Mouse (Mus musculus): Measurements from ENCODE around the gene Fcho1. TPM values are rescaled to one million over a fixed set of nuclear protein-coding genes. Genes with fewer than 3 reads are reported as not detected.
"Not testable (repeated sequence)": the region's sequence is repeated elsewhere in the genome, so short reads cannot be mapped to it uniquely, and the experiment has no call there.

Gene Fcho1
- polyA plus RNA-seq, 1 experiment from 2014 or later: 127 TPM

DNA sequence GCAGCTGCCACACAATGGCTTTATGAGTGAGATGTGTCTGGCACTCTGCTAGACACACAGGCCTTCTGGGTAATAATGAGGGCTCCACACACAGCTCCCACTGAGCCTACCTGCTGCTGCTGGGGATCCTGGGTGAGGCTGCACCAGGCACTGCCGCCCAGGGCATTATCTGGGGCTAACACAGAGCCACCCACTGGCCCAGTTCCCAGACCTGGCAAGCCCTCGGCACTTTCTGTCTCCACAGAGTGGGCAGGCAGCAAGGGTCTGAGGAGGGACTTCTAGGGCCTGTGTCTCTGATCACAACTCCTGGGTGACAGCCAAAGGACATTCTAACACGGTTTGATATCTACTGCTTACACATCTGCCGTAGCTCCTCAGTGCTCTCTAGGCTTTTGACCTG, 6.3 kb downstream of the Fcho1 start:
- DNase-seq (ENCODE audit: low spot score): no peak

DNA sequence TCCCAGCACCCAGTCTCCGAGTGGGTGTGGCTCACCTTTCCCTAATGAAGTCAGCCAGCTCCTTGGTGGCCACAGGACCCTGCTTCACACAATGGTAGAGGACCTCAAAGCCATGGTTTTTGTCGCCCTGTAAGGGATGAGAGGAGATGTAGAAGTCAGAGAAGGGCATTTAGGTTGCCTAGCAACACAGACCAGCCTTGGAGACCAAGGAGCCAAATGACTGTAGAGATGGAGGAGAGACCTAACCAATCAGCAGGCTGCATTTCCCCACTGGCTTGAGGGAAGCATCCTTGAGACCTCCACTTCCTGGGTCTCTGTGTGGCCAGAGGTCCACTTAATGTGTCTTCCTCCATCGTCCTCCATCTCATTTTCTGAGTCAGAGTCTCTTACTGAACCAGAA, 7.3 kb downstream of the Fcho1 start:
- DNase-seq (ENCODE audit: low spot score): no peak

DNA sequence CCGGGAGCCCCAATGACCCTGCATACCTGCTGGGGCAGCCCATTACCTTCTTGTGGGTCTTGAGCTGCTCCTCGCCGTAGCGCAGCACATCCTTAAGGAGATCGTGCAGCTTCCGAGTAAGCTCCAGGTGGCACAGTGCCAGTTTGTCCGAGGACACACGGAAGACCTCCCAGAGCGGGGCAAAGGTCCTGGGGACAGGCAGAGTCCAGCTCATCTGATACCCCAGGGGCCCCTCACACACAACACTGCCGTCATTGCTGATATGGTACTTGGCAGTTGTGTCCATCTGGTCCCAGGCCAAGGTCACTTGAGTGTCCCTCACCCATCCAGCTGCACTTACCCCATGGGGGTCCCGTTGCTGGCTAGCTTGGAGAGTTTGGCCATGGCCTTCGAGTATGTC, 8.4 kb downstream of the Fcho1 start:
- DNase-seq (ENCODE audit: low spot score): no peak

DNA sequence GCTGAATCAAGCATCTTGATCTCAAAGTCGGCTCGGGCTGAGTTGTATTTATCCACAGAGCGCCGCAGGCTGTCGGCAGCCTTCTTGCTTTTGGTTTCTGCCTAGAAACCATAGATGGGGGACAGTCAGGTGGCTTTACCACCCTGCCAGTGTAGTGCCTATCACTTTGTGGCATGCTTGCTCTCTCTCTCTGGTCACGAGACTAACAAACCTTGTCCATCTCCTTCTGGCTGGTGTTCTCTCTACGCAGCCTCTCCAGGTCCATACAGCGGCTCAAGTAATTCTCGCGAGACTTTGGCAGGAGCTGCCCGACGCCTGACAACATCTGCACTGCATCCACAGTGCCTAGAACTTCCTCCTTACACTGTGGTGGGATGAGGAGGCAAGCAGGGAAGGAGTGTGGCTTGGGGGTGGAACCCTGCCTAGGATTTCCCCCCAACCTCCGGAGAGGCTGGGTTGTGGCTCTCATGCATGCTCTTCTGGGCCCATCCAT, 8.9 kb downstream of the Fcho1 start:
- DNase-seq (ENCODE audit: low spot score): no peak

DNA sequence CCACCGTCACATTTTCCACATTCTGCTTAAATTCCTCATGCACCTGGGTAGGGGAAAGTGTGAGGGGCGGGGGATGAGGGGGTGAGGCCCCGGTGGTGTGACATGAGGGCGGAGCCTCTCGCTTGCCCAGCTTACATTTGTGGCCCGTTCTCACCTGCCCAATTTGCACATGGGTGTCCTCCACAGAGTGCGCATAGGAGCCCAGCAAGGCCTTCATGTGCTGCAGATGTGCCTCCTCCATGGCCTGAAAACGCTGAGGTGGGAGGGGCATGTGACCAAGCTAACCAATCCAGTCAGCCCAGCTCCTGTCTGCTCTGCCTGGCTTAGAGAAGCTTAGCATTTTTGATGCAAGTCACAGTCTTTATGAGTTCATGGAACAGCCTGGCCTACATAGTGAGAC, 10.0 kb downstream of the Fcho1 start:
- DNase-seq (ENCODE audit: low spot score): no peak

DNA sequence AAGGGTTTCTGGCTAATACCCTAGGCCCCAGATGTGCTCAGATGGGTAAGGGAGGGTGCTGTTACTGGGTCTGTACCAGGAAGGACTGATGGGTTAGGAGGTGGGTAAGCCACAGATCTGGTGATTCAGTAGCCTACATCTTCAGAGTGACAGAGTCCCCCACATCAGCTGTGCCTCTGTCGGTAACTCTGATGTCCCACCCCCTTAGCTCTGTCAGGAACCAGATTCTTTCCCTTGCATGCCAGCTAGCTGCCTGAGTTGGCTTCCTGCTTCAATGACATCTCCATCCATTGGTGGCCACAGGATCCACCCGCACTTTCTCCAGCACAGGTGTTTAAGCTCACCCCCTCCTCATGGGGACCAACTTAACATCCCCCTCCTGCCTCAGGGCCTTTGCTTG, 13.9 kb downstream of the Fcho1 start:
- DNase-seq (ENCODE audit: low spot score): no peak

DNA sequence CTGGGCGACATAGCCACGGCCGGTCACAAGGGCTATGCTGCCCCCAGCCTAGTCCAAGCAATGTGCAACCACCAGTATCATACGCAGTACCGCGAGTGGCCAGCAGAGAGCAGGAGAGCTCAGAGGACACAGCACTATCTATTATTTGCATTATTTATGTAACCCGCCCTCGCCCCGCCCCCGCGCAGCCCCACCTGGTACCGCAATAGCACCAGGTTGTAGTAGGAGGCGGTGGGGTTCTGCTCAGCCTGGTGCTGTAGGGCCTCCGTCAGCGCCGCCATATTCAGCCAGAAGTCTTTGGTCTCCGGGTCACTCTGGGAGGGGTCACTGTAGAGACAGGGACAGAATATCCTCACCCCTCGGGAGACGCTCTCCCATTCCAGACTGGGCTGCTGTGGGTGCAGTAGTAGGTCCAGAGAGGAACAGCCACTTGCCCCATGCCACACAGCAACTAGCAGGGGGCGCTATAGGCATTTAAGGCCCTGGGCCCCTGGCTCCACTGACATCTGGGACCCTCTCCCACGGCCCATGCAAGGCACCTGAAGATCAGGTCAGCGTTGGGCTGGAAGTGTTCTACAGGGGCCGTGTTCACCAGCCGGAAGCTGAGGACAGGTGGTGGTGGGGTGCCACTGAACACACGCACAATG, 15.6 kb downstream of the Fcho1 start:
- peak; percentile 52 for DNase-seq (ENCODE audit: low spot score)

DNA sequence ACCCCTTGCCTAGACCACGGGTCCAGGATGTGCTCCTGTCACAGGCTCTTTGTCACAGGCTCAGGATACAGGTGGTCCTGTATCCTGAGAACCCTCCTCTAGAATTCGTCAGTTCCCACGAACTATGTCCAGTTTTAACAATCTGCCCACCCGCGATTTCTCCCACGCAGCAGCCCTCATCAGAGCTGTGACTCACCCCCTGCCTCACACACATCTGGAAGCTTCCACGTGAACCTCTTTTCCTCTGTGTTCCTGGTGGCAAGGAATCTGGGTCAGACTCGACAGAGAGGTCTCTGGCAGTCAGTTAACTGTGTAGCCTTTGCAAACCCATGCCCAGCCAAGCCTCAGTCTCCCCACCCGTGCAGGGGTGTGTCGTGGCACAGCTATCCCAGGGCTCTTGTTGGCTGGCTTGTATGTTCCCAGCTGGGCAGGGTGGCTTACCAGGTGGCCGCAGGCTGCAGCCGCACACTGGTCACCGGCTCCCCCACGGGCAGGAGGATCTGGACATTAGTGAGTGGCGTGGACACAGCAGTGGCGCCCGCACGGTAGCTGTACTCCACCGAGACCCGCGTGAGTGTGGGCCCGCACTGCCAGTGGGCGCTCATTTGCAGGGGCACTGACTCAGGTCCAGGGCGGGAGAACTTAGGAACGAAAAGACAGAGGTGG, 16.2 kb downstream of the Fcho1 start:
- DNase-seq (ENCODE audit: low spot score): no peak

DNA sequence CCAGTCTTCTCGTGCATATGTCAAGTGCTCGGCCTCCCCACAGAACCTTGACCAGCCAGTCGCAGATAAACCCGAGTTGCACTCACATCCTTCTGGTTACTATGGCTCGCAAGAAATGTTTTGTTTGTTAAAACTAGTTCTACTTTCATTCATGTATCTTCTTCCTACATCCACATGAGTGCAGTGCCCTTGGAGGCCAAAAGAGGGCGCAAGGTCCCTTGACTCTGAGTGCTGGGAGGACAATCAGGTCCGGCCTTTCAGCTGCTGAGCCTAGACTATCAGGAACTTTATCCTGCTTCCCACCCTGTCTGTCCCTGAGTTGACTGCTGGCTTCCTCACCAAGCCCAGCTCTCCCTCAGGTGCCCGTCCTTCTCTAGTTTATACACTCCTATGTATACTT, 17.6 kb downstream of the Fcho1 start:
- peak; percentile 73 for DNase-seq (ENCODE audit: low spot score)

DNA sequence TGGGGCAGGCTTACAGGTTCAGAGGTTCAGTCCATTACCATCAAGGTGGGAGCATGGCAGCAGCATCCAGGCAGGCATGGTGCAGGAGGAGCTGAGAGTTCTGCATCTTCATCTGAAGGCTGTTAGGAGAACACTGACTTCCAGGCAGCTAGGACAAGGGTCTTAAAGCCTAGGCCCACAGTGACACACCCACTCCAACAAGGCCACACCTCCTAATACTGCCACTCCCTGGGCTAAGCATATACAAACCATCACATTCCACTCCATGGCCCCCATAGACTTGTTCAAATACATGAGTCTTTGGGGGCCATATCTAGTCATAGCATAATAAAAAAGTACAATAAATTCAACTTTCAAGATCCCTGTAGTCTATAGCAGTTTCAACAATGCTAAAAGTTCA, 22.1 kb downstream of the Fcho1 start:
- DNase-seq (ENCODE audit: low spot score): not testable (repeated sequence)

DNA sequence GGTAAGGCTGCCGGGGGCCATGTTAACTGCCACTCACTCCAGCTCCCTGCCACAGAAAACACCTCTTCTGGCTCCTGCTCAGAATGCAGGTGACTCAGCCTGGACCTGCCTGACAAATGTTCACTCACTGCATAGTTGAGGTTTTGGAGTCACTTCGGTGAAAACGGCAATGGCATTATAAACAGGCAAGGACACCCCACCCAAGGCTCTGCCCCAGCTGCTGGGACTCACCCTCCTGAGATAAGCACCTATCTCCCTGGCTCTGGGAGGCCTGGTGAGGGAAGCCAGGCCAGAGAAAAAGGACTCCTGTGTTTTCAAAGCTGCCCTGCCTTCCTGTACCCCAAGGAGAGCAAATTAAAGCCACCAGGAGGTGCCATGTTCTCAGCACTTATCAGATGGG, 22.6 kb downstream of the Fcho1 start:
- DNase-seq (ENCODE audit: low spot score): no peak

DNA sequence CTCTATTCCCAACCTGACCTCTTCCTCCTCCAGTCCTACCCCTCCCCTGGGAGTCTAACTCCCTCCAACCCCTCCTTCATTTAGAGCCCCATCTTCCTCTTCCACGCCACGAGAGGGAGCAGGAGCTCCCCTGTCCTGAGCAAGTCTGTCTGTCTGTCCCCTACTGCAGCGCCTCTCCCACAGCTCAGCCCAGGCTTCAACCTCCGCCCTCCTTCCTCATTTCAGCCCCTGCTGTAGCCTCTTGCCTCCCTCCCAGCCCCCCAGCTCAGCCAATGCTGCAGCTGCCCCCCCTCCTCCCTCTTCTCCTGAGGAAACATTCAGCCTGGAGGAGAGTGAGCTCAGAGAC, 23.5 kb downstream of the Fcho1 start:
- no peak for DNase-seq (ENCODE audit: low spot score)

DNA sequence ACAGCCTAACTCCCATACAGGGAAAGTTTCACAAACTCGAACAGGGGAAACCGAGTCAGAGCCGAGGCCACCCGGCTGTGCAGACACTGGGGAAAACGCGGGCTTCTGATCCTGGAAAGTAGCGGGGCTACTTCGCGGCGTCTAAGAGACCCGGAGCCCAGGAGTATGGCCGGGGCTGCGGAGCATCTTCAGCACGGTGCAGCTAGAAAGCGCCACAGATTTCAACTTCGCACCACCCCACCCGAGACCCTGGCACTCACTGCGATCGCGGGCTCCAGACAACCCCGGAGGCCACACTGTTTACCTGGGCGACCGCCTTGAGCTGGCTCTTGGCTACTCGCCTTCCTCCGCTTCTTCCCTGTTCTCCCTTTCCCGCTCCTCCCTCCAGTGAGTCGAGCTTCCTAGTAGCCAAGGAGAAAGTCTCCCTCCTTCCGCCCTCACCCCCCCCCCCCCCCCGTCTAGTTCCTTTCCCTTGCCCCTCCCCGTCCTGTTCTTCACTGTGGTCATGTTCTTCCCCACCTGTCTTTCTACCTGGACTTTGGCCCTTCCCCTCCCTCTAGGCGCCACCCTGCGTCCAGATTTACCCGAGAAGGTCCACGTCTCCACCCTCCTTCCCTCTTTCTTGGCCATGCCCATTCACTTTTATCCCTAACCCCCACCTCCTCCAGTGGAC, 24.0 kb downstream of the Fcho1 start, which contains the start of gene B3gnt3:
Gene B3gnt3, minus strand, starts transcription at position 376 of the 673 bp plus-strand sequence.
- DNase-seq (ENCODE audit: low spot score): no peak

DNA sequence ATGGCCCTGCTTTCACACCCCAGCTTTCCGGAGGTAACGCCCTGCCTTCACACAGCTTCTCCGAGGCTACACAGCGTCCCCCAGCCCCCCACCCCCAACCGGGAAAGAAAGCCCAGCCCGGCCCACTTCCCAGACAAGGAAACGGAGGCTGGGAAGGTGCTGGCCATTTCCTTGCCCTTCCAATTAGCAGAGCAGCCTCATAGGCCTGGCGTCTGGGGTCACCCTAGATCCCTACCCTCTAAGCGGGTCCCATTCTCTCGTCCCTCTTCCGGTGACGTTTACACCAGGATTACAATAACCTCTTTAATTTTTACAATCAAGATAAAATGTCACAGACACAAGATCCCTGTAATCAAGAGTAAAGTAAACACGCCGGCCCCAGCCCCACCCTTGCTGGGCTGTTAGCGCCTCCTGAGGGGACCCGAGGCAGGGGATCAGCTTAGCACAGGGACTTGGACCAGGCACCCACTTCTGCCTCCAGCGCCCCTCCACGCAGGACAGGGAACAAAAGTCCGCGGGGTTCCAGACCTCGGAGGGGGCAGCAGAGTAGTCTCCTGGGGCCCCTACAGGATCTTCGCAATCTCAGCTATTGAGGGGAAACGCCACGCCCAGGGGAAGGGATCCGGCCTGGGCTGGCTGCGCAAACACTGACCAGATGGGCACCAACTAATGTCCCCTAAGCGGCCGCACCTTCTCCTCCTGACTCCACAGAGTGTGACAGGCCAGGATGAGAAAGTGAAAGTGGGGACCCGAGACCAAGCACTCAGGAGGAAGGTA, 24.8 kb downstream of the Fcho1 start:
- no peak for DNase-seq (ENCODE audit: low spot score)

DNA sequence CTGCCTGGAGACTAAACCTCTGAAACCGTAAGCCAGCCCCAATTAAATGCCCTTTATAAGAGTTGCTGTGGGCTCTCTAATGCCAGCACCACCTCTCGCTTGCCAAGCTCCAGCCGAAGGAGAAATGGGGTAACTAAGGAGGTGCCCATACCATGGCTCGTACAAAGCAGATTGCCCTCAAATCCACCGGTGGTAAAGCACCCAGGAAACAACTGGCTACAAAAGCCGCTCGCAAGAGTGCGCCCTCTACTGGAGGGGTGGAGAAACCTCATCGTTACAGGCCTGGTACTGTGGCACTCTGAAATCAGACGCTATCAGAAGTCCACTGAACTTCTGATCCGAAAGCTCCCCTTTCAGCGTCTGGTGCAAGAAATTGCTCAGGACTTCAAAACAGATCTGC, 30.1 kb downstream of the Fcho1 start:
- DNase-seq (ENCODE audit: low spot score): not testable (repeated sequence)

DNA sequence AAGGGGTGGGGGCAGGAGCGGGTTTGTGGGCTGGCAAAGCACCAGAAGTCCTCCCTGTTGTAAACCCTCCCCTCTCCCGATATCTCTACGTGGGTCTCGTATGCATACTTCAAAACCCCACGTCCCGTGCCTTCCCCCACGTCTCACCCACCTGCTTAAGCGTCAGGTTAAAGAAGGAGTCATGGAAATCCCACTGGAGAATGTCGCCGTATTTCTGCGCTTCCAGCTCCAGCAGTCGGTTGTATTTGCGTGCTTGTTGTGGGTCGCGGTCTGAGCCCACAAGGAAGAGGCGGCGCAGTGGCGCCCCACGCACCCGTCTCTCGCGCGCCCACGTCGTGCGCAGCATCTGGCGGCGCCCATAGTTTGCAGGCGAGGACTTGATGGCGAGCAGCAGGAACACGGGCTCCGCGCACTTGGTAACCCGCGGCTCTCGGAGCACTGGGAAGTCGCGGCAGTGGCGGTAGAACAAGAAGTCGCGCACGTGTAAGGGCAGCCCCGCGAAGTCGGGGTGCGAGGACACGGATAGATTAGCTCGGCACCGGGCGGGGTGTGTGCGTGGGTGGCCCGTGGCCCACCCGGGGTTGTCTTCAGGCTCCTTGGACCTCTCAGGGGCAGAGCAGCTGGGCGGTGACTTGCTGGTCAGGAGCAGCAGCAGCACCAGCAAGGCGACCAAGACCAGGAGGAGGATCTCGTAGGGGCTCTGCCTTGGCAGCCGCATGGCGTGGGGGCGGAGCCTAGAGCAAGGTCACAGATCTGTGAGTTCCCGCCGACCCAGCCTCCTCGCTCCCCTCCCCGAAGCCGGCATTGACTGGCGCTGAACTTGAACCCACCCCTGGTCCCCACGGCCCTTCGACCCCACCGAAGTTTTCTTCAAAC, 32.1 kb downstream of the Fcho1 start:
- no peak for DNase-seq (ENCODE audit: low spot score)

DNA sequence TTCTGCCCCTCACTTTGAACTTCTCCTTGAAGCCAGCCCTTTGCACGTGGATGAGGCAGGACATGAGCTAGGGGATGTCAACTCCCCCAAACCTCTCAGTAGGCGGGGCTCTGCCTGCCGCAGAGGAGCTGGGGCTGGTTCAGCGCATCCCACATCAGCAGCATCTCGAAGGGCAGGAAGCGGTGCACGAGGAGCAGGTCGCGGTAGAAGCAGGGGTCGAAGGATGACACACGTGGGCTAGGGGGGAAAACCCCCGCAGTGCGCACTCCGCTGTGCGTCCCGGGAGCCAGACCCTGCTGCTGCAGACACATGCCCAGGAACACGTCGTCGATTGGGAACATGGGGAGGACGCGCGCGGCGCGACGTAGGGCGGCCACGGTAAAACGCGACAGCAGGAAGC, 33.0 kb downstream of the Fcho1 start:
- DNase-seq (ENCODE audit: low spot score): peak; percentile 69

DNA sequence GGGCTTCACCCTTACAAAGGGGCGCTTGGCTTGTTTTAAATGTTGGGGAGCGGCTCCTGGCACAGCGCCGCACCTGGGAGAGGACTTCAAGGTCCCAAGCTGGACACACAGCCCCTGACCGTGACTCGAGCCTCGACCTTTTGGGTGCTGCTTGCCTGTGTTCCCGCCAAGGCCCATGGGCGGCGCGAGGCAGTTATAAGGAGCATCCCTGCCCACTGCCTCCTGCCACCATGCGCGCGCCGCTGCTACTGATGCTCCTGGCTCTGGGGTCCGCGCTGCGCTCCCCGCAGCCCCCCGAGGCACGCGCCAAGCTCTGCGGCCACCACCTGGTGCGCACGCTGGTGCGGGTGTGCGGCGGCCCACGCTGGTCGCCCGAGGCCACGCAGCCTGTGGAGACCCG, 36.5 kb downstream of the Fcho1 start, which contains the start of gene Insl3:
Gene Insl3, plus strand, starts transcription at position 187 of the 400 bp plus-strand sequence.
- no peak for DNase-seq (ENCODE audit: low spot score)

DNA sequence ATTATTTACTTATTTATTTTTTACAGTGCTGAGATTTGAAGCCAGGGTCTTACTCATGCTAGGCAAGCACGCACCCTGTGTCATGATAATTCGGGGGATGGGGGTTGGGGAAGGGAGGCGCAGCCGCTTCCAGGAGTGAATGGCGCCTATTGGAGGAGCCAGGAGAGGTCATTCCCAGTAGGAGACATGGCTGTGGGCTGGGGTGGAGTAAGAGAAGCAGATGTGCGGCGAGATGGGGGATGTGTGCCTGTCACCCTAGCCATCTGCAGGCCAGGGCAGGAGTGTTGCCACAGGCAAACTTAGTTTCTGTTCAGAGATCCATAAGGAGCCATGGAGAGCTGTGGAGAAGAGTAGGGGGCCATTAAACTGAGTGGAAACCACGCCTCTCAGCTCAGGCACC, 37.9 kb downstream of the Fcho1 start:
- no peak for DNase-seq (ENCODE audit: low spot score)

DNA sequence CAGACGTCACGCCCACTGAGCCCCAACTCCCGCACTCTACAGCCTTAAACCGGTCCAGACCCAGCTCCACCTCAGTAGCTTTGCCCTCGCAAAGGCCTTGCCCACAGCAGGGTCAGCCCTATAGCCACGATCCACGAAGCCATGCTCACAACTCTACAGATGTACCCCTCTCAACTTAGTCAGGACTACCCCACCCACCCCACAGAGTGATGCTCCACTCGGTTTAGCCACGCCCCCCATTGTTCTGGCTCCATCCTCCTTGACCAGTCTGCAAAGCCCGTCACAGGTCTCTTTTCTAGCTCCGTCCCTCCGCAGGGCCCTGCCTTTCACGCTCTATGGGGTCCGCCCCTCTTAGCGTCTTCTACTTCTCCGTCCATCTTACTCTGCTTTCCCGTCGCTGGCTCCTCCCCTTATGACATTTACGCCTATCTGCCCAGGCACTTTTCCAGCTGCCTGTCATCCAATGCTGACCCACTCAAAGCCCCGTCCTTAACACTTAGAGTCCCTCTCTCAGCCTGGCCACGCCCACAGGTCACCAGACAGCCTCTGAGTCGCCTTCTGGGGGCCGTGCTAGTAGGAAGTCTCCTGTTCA, 39.3 kb downstream of the Fcho1 start:
- DNase-seq (ENCODE audit: low spot score): no peak

All from thymus, postnatal 0 days (tissue).